Mouse (Mus musculus) liver, postnatal 0 days (tissue): Measurements from ENCODE around the gene Ccdc47. TPM values are rescaled to one million over a fixed set of nuclear protein-coding genes. Genes with fewer than 3 reads are reported as not detected.

ENCODE experiments used
- ATAC-seq: fragments of 200-750 bp; cut with Nextera tagmentation; 2 replicates; pipeline ENCODE4 v1.8.0; 2017; ENCODE audit warnings: mild to moderate bottlenecking, moderate library complexity
- DNase-seq: peaks from one replicate; pipeline ENCODE4 v3.0.0-alpha.2; 2016
- H3K27ac ChIP-seq: fragments of 300-500 bp; sonication (generic); 2 replicates; pipeline ENCODE4 v1.5.1; 2014; ENCODE audit warnings: antibody characterized with exemption, moderate library complexity, mild to moderate bottlenecking, low read depth
- H3K27me3 ChIP-seq: fragments of 300-500 bp; sonication (generic); 2 replicates; pipeline ENCODE4 v1.6.1; 2014; ENCODE audit warnings: low read length, control low read depth, mixed read lengths; ENCODE audit not compliant: insufficient read depth
- H3K36me3 ChIP-seq: fragments of 300-500 bp; sonication (generic); replicated peaks from 2 replicates; pipeline ENCODE4 v1.6.1; 2014; ENCODE audit warnings: mild to moderate bottlenecking, control low read depth, low read length, moderate library complexity, mixed read lengths; ENCODE audit not compliant: insufficient read depth
- H3K4me1 ChIP-seq: fragments of 300-500 bp; sonication (generic); 2 replicates; pipeline ENCODE4 v1.6.1; 2014; ENCODE audit warnings: antibody characterized with exemption, mild to moderate bottlenecking, control low read depth; ENCODE audit not compliant: insufficient read depth
- H3K4me2 ChIP-seq: fragments of 300-500 bp; sonication (generic); 2 replicates; pipeline ENCODE4 v1.6.1; 2014; ENCODE audit warnings: low read depth, mild to moderate bottlenecking, low read length, moderate library complexity, mixed read lengths
- H3K4me3 ChIP-seq: fragments of 300-500 bp; sonication (generic); 2 replicates; pipeline ENCODE4 v1.5.1; 2014; ENCODE audit warnings: low read depth, low read length
- H3K9ac ChIP-seq: fragments of 300-500 bp; sonication (generic); replicated peaks from 2 replicates; pipeline ENCODE4 v1.6.1; 2014; ENCODE audit warnings: mild to moderate bottlenecking, moderate library complexity
- H3K9me3 ChIP-seq: fragments of 300-500 bp; sonication (generic); 2 replicates; pipeline ENCODE4 v1.6.1; 2016; ENCODE audit warnings: mild to moderate bottlenecking, control low read depth, low read length, mixed read lengths
- CTCF ChIP-seq: sonication (generic); IDR thresholded peaks from 2 replicates; pipeline ENCODE4 v1.5.1; 2016; ENCODE audit warnings: antibody characterized with exemption, low read depth
- EP300 ChIP-seq: IDR thresholded peaks from 2 replicates; pipeline ENCODE4 v1.6.1; 2016; ENCODE audit warnings: antibody characterized with exemption, low read depth, mild to moderate bottlenecking
- WGBS: fragments of 180-500 bp; shearing (Covaris S2); extraction: QIAGEN DNeasy Blood & Tissue Kit; methylation state at CpG from one replicate; pipeline ENCODE4 v1.1.7; 2014; ENCODE audit not compliant: insufficient replicate concordance; 5-methylcytosine and 5-hydroxymethylcytosine counted together
- polyA plus RNA-seq: library from polyadenylated mRNA; unstranded; fragments of >200 nt; fragmentation: Nextera tagmentation; extraction: Ambion mirVana; gene quantifications from 2 replicates; pipeline ENCODE4 v1.2.1, GENCODE M21; 2015

The Ccdc47 gene
- polyA plus RNA-seq, 1 experiment from 2014 or later: 34.6 TPM

DNA sequence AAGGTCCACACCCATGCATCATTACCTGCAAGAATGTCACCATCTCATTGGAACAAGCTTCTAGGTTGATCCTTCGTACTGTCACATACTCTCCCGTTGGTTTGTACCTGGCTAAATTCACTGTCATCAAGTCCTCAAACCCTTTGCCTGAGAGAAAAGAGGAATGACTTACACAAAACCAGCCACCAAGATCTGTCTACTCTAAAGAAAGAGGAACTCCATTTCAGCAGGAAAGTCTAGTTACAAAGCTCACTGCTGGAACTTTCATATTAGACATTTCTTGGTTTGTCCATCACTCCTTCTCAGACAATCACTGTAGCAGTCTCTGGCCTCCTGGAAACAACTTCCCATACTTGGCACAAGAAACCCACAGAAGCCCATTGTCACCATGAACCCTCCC lies 42.9 kb downstream of the Ccdc47 start:
- Histone ChIP-seq H3K27me3 (no peaks in the 10 kb centered on the region), H3K36me3 (no peaks in the 10 kb centered on the region), H3K4me1 (peaks cover 14% of the 10 kb centered on the region), H3K27ac (no peak overlapping the region; the same call in 1 of the 2 replicates), H3K9ac (no peak overlapping the region), H3K4me3 (no peak overlapping the region), H3K9me3 (no peaks in the 10 kb centered on the region), H3K4me2 (no peak overlapping the region)
- 73% methylated on average over 2 of the region's 2 CpGs for WGBS
- ATAC-seq: no peak
- TF ChIP-seq EP300 (no peak), CTCF (no peak)
- DNase-seq: no peak

GRCm38 (mm10) chr11:106170807-106171206 lies 45.3 kb downstream of the Ccdc47 start:
- no peak overlapping the region for H3K27ac ChIP-seq
- H3K27me3 ChIP-seq: no peaks in the 10 kb centered on the region
- no peak overlapping the region for H3K9ac ChIP-seq
- H3K4me3 ChIP-seq: no peak overlapping the region
- DNase-seq: no peak
- ATAC-seq: peak; percentile 56; the same call in 1 of the 2 replicates
- no peaks in the 10 kb centered on the region for H3K9me3 ChIP-seq
- peaks cover 15% of the 10 kb centered on the region; the same call in 1 of the 2 replicates for H3K4me1 ChIP-seq
- no peaks in the 10 kb centered on the region; the same call in 1 of the 2 replicates for H3K36me3 ChIP-seq
- WGBS: 81% methylated on average over 7 of the region's 7 CpGs
- no peak overlapping the region for H3K4me2 ChIP-seq
- TF ChIP-seq CTCF (peak; percentile 74), EP300 (no peak)

DNA sequence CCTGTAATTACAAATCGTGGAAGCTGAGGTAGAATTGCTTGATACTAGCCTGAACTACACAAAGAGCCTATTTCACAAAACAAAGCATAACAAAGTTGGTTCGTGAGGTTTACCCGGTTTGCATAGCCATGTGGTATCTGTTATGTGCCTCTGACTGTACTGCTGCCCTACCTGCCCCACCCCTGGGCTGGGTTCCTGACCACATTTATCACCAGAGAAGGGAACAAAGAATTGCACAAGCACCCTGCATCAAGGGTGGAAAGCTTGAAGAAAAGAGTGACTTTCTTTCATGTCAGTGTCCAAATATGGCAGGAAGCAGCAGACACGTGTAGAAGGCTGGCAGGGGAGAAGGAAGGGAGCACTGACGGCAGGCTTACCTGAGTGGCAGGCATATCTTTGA lies 48.7 kb downstream of the Ccdc47 start:
- DNase-seq (no peak), ATAC-seq (no peak)
- Histone ChIP-seq H3K9me3 (no peaks in the 10 kb centered on the region), H3K27ac (peak overlapping the region; percentile 57; the same call in 1 of the 2 replicates), H3K4me2 (no peak overlapping the region), H3K36me3 (peaks cover 3% of the 10 kb centered on the region), H3K4me1 (0 out of 2 replicates have a peak, but pooled peaks cover 2% of the 10 kb centered on the region), H3K27me3 (no peaks in the 10 kb centered on the region), H3K4me3 (no peak overlapping the region), H3K9ac (no peak overlapping the region)
- TF ChIP-seq CTCF (no peak), EP300 (no peak)
- WGBS: 60% methylated on average over 5 of the region's 5 CpGs

- WGBS: 76% methylated on average over 16 of the region's 16 CpGs
- H3K4me1 ChIP-seq: peaks cover 13% of the 10 kb centered on the region
- H3K4me2 ChIP-seq: peak overlapping the region; percentile 26; the same call in 1 of the 2 replicates
- ATAC-seq (no peak), DNase-seq (no peak)
- H3K36me3 ChIP-seq: peaks cover 3% of the 10 kb centered on the region
- H3K27me3 ChIP-seq: no peaks in the 10 kb centered on the region
- no peaks in the 10 kb centered on the region for H3K9me3 ChIP-seq
- H3K4me3 ChIP-seq: no peak overlapping the region
- no peak overlapping the region for H3K9ac ChIP-seq
- peak overlapping the region; percentile 64 for H3K27ac ChIP-seq
- TF ChIP-seq EP300: no peak
- TF ChIP-seq CTCF: no peak
Measured at GRCm38 (mm10) chr11:106164601-106165180, 51.5 kb downstream of the Ccdc47 start.

- H3K9ac ChIP-seq: no peak overlapping the region
- DNase-seq (no peak), ATAC-seq (no peak)
- peaks cover 3% of the 10 kb centered on the region for H3K36me3 ChIP-seq
- no peak overlapping the region for H3K4me3 ChIP-seq
- H3K9me3 ChIP-seq: no peaks in the 10 kb centered on the region
- WGBS: 58% methylated on average over 4 of the region's 4 CpGs
- no peaks in the 10 kb centered on the region for H3K27me3 ChIP-seq
- peak overlapping the region; percentile 64 for H3K27ac ChIP-seq
- TF ChIP-seq EP300 (no peak; the same call in 1 of the 2 replicates), CTCF (no peak)
- peaks cover 15% of the 10 kb centered on the region for H3K4me1 ChIP-seq
- peak overlapping the region; percentile 26; the same call in 1 of the 2 replicates for H3K4me2 ChIP-seq
Measured at GRCm38 (mm10) chr11:106163546-106163945, 52.6 kb downstream of the Ccdc47 start.

GRCm38 (mm10) chr11:106162237-106162636 lies 53.9 kb downstream of the Ccdc47 start:
- H3K4me1 ChIP-seq: peaks cover 15% of the 10 kb centered on the region
- H3K9me3 ChIP-seq: no peaks in the 10 kb centered on the region
- H3K27me3 ChIP-seq: no peaks in the 10 kb centered on the region
- H3K27ac ChIP-seq: no peak overlapping the region
- no peak overlapping the region for H3K4me2 ChIP-seq
- H3K9ac ChIP-seq: no peak overlapping the region
- ATAC-seq (no peak), DNase-seq (no peak)
- TF ChIP-seq CTCF: no peak
- TF ChIP-seq EP300: no peak
- 80% methylated on average over 2 of the region's 2 CpGs for WGBS
- peaks cover 5% of the 10 kb centered on the region for H3K36me3 ChIP-seq
- no peak overlapping the region for H3K4me3 ChIP-seq
